Mouse (Mus musculus): ENCODE measurements around the gene Pemt. TPM values are rescaled to one million over a fixed set of nuclear protein-coding genes. Genes with fewer than 3 reads are reported as not detected.

Pemt gene
- total RNA-seq, 1 experiment from 2014 or later = 5.6 TPM

DNA sequence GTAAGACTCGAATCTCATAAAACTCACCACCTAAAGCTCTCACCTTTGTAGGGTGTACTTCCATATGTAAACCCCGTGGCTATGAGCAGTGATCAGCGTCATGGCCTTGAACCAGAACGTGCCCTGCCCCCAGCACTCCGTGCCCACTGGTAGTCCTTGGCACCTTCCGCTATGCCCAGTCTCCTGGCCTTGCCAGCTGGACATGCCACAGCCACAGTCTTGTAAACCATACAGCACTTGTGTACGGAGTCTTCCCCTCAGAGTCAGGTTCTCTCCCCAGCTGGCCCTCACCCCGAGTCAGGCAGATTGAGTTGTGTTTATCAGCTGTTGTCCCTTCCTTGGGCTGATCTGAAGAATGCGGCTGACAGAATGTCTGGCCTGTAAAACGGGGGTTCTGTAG is 12.2 kb upstream of the Pemt start:
- no peak for ATAC-seq (replicated peaks; ENCODE audit: low read depth, poor library complexity, severe bottlenecking)

DNA sequence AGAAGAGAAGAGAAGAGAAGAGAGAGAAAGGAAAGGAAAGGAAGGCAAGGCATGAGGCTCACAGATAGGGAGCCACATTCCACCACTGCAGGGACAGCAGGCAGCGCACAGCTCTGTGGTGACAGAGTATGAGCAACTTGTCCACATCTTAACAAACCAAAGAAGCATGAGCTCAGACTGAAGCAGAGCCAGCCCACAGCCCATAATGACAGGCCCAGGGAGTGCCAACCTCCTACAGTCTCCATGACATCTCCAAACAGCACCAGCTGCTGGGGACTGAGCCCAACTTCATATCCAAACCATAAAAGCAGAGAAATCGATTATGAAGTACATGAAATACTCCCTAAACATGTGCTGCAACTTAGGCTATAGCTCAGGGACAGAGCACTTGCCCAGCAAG is 11.7 kb upstream of the Pemt start:
- ATAC-seq (replicated peaks; ENCODE audit: low read depth, poor library complexity, severe bottlenecking) = no peak

DNA sequence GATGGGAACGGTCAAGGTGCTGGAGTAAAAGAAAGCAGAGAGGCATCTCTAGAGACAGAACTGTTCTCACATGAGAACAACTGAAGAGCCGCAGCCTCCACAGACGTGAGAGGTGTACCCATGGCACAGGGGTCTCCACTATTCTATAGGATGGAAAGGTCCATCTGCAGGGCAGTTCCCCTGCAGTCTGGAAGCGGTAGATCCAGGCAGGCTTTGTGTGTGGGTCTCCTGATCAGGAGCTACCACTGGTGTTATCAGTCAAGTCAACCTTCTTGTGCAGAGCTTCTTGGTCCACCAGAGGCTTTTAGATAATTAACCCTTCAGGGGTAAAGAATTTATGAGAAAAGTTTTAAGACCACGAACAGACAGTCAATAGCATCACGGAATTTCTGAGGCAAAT is 10.2 kb upstream of the Pemt start:
- no peak for ATAC-seq (replicated peaks; ENCODE audit: low read depth, poor library complexity, severe bottlenecking)

DNA sequence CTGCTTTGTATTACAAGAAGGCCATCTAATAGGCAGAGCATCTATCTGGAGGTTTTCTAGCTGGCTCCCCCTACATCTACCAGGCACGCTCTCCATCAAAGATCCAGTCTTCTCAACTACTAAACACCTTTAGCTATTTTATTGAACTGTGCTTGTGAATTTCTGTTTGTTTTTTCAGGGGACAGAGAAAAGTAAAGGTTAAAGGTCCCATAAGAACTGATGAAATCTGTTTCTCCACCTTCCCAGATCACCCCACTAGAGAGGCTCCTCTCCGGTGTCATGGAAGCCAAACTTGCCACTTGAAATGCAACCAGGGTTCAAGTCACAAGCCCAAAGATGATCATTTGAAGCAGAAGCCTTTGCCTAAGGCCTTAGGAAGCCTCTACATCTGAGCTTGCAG is 2.6 kb upstream of the Pemt start:
- no peak for ATAC-seq (replicated peaks; ENCODE audit: low read depth, poor library complexity, severe bottlenecking)

DNA sequence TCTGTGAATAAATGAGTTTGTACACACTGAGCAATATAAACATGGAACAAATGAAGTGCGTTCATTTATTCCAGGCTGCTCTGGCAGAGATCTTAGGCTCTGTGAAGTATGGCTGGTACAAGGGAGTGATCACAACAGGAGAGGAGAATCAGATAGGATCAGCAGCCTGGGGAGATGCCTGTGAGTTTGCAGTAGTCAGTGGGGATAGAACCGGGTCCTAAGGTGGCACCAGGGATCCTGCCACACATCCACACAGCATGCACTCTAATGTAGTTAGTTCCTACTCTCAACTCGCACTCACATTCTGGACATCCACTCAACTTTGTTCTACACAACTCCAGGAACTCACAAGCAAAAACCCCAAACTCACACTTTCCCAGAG is 622 bp downstream of the Pemt start:
- no peak for ATAC-seq (replicated peaks; ENCODE audit: low read depth, poor library complexity, severe bottlenecking)

DNA sequence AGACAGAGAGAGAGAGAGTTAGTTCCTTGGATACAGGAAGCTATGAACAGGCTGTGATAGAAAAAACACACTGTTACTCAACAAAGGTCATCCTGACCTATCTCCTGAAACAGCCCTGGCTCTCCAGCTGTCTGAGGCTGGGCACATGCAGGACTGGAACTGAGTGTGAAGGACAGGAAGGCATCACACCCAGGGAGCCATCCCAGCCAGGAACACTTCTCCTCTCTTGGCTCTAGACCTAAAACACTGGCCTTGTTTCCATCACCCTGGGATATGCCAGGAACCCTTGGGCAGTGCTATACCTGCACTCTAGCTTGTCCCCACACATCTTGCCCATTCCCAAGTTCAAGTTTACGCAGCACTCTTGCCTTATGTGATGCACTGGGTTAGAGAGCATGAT is 1.5 kb downstream of the Pemt start:
- no peak for ATAC-seq (replicated peaks; ENCODE audit: low read depth, poor library complexity, severe bottlenecking)

DNA sequence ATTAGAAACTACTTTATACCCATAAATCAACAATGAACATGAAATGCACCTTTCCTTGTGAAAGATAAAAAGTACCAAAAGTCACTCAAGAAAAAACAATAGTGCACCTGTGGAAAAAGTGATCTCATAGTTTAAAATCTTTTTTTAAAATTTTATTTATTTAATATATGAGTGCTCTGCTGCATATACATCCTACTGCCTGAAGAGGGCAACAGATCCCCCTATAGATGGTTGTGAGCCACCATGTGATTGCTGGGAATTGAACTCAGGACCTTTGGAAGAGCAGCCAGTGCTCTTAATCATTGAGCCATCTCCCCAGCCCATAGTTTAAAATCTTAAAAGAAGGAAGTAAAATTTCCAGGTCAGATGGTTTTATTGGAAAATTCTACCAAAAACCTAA is 4.0 kb downstream of the Pemt start:
- no peak for ATAC-seq (replicated peaks; ENCODE audit: low read depth, poor library complexity, severe bottlenecking)

DNA sequence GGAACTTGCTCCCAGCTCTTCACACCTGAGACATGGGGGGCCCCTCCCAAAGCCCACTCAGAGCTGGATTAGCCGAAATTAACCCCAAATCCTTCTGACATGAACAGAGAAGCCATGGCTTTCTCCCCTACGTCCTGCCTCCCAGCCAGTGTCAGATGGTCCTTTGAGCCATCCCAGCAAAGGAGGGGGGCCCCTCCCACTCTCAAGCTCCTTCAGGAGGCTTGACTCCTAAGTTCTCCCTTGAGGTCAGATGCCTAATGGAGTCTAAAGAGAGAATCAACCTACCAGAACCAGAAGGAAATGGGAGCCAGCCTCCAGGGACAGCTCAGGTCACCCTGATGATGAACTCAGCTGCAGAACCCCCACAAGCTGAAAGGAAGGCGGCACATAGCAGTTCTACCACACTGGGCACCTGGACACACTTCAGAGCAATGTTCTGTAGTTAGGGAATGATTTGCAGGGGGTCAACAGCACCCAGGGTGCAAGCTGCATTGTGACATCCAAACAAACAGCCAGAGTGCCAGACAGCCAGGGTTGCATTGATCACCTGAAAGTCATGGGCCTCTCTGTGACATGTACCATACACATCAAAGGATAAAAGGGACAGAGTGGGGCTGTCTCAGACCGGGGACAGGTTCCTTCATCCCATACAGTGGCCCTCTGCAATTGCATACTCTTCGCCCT is 9.6 kb downstream of the Pemt start:
- no peak for ATAC-seq (replicated peaks; ENCODE audit: low read depth, poor library complexity, severe bottlenecking)

DNA sequence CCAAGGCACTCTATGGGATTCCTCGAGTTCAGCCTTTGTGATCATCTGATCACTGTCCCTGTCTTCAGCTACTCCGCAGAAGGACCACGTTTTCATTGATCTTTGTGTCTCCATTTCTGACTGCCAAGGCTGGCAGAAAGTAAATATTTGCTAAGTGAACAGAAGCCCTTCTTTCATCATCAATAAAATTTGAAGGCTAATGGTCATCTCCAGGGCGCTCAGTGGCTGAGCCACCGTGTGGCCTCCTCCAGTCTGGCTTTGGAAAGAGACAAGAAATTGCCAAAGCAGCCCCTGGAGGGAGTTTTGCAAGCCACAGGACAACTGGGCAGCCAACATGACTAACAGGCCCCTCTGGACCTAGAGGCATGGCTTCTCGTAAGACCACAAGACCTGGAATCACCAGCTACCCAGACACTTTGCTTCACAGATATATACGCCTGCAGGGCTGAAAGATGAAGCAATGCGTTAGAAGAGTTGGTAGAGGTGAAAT is 11.3 kb downstream of the Pemt start:
- ATAC-seq (replicated peaks; ENCODE audit: low read depth, poor library complexity, severe bottlenecking) = no peak

DNA sequence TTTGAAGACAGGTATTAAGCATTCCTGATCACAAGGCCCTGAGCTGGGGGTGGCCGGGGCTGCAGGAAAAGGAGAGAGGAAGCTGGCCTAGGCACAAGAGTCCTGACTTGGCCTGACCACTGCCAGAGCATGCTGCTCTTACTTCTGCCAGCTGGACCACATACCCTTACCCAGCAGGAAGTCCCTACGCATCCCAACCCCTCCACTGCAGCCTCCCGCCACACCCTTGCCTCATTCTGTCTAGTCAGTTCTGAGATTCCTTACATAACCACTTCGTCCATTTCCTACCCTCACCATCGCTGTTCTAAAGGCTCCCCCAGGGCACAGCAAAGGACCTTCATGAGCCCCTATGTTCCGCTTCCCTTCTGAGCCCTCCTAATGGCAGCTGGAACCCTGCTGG is 12.0 kb downstream of the Pemt start:
- ATAC-seq (replicated peaks; ENCODE audit: low read depth, poor library complexity, severe bottlenecking) = 0 out of 2 replicates have a peak, but pooled peaks have one; percentile 27

DNA sequence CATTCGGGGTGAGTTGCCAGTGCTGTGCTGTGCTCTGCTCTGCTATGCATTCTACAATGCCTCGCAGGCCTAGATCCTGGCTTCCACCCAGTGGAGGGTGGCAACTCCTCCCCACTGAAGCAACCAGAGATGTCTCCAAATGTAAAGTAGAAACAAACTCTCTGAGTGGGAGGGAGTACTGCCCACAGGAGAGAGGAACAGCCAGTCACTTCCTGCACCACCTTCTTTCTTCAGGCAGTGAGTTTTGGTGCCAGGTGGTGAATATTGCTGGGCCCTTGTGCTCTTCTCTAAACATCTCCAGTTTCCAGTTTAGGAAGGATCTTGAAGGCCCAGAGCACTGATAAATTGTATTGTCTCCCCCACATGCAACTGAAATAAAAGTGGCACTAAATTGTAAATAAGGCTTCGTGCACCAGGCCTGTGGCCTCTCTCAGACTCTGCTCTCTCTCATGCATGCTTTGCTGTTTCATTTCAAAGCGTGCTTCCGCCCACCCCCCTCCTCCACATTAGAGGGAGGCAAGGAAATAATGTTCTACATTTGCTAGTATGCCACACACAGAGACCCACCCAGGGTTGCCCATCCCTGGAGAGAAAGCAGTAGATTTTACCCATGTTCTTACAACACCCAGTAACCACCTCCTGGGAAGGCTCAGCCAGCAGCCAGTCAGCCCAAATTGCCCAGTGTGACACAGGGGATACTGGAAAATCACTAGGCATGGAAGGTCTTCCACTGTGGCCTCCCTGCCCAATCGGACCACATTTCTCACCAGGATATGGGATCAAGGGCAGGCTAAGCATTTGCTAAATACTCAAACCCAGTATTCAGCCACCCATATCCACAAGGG is 13.5 kb downstream of the Pemt start:
- ATAC-seq (replicated peaks; ENCODE audit: low read depth, poor library complexity, severe bottlenecking) = peak; percentile 54

DNA sequence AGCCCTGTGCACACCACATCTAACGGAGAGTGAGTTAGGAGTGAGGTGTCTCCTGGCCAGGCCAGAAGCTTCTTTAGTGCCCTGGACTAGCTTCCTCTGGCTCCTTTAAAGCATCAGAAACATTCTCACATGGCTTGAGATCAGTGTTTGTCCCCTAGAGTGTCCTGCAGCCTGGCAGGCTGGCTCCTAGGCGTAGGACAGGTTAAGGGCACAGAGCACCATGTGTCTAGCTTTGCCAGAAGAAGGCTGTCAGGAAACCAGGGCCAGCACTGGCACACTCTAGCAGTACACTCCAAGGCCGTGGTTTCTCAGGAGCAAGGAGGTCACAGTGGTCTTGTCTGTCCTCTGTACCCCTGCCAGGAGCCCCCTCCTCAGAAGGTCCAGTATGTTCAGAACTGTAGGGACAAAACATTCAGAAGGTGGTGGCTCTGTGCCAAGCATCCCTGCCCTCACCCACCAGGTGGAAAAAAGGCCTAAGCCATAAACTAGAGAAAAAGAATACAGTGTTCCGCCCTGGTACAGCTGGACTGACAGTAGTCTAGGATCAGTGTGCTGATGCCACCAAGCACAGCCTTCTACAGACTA is 15.4 kb downstream of the Pemt start:
- no peak for ATAC-seq (replicated peaks; ENCODE audit: low read depth, poor library complexity, severe bottlenecking)

DNA sequence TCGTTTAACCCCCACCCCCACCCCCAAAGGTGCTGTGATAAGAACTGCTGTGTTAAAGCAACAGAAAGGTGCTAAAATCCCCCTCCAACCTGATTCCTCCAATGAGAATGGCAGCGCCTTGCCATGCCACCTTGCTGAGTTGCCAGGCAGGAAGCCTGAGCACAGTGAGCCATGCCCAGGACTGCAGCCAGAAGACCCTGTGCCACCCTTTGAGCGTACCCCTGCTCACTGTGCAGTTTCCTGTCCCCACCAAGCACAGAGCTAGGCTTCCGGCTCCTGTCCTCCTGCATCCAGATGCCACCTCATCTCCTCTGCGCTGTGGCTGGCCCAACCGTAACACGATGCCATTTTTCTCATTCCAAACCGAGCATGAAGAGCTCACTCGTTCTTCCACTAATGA is 16.3 kb downstream of the Pemt start:
- ATAC-seq (replicated peaks; ENCODE audit: low read depth, poor library complexity, severe bottlenecking) = no peak

DNA sequence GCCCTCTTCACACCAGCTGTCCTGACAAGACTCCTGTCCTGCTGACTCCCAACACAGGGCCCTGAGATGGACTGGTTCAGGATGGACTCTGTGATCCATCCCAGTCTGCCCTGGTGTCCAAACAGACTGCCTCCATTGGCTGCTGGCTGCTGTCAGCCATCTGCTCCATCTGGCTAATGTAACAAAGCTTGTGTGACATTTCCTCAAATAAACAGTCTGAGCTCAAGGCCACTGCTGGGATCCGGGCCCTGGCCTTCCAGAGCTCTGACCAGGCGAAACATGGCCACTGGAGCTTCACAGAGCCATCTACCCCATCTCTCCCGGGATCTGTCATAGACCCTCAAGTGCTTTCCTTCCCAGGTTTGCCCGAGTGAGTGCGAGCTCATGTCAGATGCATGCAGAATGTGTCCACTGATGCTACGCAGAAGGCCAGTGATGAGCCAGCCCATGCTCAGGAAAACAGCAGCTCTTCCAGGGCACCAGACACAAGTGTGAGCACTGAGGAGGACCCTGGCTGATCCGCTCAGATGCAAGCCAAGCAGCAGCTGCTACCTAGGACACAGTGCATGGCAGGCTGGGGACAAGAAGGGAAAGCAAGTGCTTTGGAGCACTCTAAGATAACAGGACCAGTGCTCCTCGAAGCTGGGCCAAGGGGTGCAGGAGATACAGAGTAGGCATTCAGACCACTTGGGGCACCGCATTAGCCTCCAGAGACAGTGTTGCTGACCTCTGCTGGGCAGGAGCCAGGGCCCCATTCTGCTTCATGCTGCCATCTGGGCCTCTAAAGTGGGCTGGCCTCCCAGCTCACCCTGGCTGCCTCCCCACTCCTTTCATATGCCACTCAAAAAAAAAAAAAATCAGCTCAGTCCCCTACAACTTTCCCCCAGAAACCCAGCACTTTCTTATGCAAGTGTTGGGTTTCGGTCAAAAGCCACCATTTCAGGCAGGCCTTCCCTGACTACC is 18.1 kb downstream of the Pemt start:
- ATAC-seq (replicated peaks; ENCODE audit: low read depth, poor library complexity, severe bottlenecking) = no peak

DNA sequence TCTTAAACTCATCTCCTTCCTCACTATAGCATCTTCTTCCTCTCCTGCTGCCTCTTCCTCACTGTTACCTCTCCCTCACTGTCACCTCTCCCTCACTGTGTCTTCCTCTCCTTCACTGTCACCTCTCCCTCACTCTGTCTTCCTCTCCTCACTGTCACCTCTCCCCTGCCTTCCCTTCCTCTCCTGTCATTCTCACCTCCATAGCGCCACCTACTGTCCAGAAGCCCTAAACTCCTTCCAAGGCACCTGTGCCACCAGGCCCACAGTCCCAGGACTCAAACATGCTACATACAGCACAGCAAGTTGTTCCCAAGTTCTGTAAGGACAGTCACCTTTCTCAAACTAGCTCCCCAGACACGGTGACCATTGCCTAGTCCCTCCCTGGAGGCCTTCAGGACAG is 19.0 kb downstream of the Pemt start:
- peak; percentile 78 for ATAC-seq (replicated peaks; ENCODE audit: low read depth, poor library complexity, severe bottlenecking)

DNA sequence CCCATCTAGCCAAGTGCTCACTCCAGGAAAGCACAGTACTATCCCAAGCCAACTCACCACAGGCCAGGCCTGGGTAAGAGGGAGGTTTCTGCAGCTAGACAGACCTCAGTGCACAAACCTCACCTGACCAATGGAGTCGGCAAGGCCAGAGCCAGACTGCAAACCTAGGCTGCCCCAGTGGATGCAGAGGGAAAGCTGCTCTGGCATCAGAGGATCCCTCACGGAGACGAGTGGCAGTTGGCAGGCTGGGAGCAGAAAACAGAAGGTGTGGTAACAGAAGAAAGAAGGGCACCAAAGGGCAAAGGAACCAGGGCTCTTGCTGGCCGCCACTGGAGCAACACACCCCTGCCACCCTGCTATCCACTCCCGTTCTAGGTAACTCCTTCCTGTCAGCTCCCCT is 20.1 kb downstream of the Pemt start:
- no peak for ATAC-seq (replicated peaks; ENCODE audit: low read depth, poor library complexity, severe bottlenecking)

DNA sequence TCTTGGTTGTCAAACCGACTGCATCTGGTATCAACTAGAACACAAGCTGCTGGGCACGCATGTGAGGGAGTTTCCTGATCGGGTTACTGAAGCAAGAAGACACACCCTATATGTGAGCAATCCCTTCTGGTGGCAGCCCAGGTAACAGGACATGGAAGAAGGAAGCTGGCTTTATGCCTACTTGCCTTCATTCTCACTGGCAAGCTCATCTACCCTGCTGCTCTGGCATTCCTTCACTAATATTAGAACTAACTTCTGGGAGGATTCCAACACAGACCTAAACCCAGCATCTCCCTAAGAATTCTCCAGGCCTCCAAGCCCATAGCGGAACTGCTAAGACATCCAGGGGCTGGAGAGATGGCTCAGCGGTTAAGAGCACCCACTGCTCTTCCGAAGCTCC is 25.1 kb downstream of the Pemt start:
- no peak for ATAC-seq (replicated peaks; ENCODE audit: low read depth, poor library complexity, severe bottlenecking)

DNA sequence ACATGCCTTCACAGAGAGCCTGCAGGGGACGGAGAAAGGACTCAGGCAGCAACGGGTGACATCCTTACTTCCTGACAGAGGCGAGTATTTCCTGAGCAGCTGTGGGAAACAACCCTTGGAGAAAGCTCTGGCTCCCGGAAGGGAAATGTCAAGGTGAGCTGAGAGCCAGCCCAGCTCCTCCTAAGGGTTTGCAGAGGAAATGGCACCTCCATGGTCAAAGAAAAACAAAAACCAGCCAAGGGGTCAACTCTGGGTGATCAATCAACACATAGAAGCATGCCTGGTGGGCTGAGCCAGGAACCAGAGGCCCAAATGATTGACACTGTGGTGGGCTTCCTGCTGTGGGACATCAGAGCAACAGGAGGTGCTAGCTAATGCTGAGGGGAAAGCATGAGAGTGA is 29.6 kb downstream of the Pemt start:
- ATAC-seq (replicated peaks; ENCODE audit: low read depth, poor library complexity, severe bottlenecking) = no peak

DNA sequence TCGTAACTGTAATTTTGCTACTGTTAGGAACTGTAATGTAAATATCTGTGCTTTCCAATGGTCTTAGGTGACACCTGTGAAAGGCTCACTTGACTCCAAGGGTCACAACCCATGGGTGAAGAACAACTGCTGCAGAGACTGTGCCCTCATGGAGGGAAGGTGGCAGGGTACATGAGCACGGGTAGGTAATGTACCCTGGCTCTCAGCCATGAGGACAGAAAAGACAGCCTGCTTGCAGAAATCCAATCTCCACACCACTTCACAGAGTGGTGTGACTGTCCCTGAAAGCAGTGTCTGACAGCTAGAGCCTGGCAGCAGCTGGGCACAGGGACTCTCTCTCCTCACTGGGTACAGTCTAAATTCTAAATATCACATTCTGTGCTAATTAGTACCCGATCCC is 34.8 kb downstream of the Pemt start:
- ATAC-seq (replicated peaks; ENCODE audit: low read depth, poor library complexity, severe bottlenecking) = no peak

DNA sequence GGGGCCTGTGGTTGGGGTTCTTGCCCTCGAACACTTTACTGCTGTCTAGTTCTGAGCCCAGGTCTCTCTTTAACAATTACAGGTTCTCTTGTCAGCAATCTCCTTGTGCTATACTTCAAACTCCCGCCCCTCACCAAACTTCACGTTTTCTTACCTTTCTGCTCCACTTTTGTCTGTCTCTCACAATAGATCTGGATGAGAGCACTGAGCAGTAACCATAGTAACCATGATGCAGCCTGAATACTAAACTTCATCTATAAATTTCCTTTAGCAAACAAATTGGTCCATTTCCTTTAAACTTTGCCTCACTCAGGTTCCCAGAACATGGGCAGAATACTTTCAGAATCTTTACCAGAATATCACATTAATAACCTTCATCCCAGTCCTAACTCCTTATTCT is 36.8 kb downstream of the Pemt start:
- no peak for ATAC-seq (replicated peaks; ENCODE audit: low read depth, poor library complexity, severe bottlenecking)

Data from common myeloid progenitor, adult 5-6 weeks (primary cell).